Mouse (Mus musculus) heart, embryonic 15.5 days (tissue): Measurements from ENCODE around the gene Gca. TPM values are rescaled to one million over a fixed set of nuclear protein-coding genes. Genes with fewer than 3 reads are reported as not detected.
"Not testable (repeated sequence)": the region's sequence is repeated elsewhere in the genome, so short reads cannot be mapped to it uniquely, and the experiment has no call there.

Experiments
- ATAC-seq: fragments of 200-750 bp; cut with Nextera tagmentation; replicated peaks from 2 replicates; pipeline ENCODE4 v1.8.0; 2017; ENCODE audit warnings: low read depth, moderate TSS enrichment; ENCODE audit not compliant: insufficient number of reproducible peaks, insufficient read depth, low FRiP score
- H3K27ac ChIP-seq: fragments of 300-500 bp; sonication (generic); 2 replicates; pipeline ENCODE4 v1.5.1; 2015; ENCODE audit warnings: mild to moderate bottlenecking, inconsistent platforms
- H3K27me3 ChIP-seq: fragments of 300-500 bp; sonication (generic); 2 replicates; pipeline ENCODE4 v1.6.1; 2015; ENCODE audit warnings: inconsistent platforms
- H3K36me3 ChIP-seq: fragments of 300-500 bp; sonication (generic); 2 replicates; pipeline ENCODE4 v1.6.1; 2015; ENCODE audit warnings: mild to moderate bottlenecking, inconsistent platforms
- H3K4me1 ChIP-seq: fragments of 300-500 bp; sonication (generic); replicated peaks from 2 replicates; pipeline ENCODE4 v1.6.1; 2015; ENCODE audit warnings: inconsistent platforms
- H3K4me2 ChIP-seq: fragments of 300-500 bp; sonication (generic); 2 replicates; pipeline ENCODE4 v1.6.1; 2015; ENCODE audit warnings: inconsistent platforms, mild to moderate bottlenecking, moderate library complexity
- H3K4me3 ChIP-seq: fragments of 300-500 bp; sonication (generic); 2 replicates; pipeline ENCODE4 v1.5.1; 2015; ENCODE audit warnings: mild to moderate bottlenecking, inconsistent platforms
- H3K9ac ChIP-seq: fragments of 300-500 bp; sonication (generic); 2 replicates; pipeline ENCODE4 v1.6.1; 2015; ENCODE audit warnings: mild to moderate bottlenecking, inconsistent platforms
- H3K9me3 ChIP-seq: fragments of 300-500 bp; sonication (generic); replicated peaks from 2 replicates; pipeline ENCODE4 v1.6.1; 2016; ENCODE audit warnings: inconsistent platforms
- WGBS: fragments of 180-500 bp; shearing (Covaris S2); methylation state at CpG from one replicate; pipeline ENCODE4 v1.1.7; 2015; ENCODE audit warnings: mixed read lengths; 5-methylcytosine and 5-hydroxymethylcytosine counted together
- polyA plus RNA-seq: library from polyadenylated mRNA; unstranded; fragments of >200 nt; fragmentation: Nextera tagmentation; extraction: Ambion mirVana; gene quantifications from 2 replicates; pipeline ENCODE4 v1.2.1, GENCODE M21; 2015

Gca gene
- polyA plus RNA-seq, 1 experiment from 2014 or later = 16.3 TPM

DNA sequence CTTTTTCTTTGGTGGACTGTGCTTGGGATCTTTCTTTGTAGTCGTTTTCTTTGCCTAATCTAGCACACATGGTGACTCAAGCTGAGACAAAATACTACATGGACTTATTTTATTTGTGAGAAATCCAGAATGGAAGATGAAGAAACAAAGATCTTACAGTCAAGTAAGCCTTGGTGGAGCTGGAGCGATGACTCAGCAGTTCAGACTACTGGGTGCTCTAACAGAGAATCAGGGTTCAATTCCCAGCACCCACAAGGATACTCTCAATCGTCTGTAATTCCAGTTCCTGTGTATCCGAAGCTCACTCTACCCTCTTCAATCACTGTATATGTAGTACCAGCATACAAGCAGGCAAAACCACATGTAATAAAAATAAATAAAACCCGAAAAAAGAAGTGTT, 6.2 kb downstream of the Gca start:
- H3K4me1 ChIP-seq = no peaks in the 10 kb centered on the region
- H3K4me3 ChIP-seq = no peak overlapping the region
- H3K27ac ChIP-seq = no peak overlapping the region
- H3K36me3 ChIP-seq = no peaks in the 10 kb centered on the region
- WGBS = 84% methylated on average over 5 of the region's 5 CpGs
- no peak for ATAC-seq
- H3K9ac ChIP-seq = no peak overlapping the region
- no peaks in the 10 kb centered on the region for H3K27me3 ChIP-seq
- H3K9me3 ChIP-seq = no peaks in the 10 kb centered on the region
- H3K4me2 ChIP-seq = no peak overlapping the region

- Histone ChIP-seq H3K36me3 (no peaks in the 10 kb centered on the region), H3K9ac (no peak overlapping the region), H3K4me3 (no peak overlapping the region), H3K27ac (no peak overlapping the region), H3K4me1 (no peaks in the 10 kb centered on the region), H3K27me3 (no peaks in the 10 kb centered on the region), H3K4me2 (no peak overlapping the region), H3K9me3 (no peaks in the 10 kb centered on the region)
- no peak for ATAC-seq
- WGBS = 71% methylated on average over 4 of the region's 4 CpGs
Measured at GRCm38 (mm10) chr2:62670767-62671166, 6.7 kb downstream of the Gca start.

DNA sequence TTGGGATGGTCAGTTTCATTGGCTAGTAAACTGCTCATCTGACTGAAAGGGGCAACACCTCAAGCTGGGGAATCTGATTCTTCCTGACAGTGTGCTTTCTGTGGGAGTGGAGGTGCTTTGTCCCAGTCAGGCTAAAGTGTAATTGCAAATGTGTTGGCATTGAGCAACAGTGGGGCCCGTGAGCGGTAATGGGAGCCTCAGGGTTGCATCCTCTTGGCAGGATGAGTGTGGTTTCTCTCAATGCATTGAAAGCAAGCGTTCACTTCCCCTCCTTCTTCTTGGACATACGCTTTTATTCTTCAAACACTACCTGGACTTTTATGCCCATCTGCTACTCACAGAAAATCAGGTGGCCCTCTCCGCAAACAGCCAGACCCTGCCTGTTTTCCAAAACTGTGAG, 8.7 kb downstream of the Gca start:
- Histone ChIP-seq H3K27ac (no peak overlapping the region), H3K4me1 (no peaks in the 10 kb centered on the region)
- WGBS = 84% methylated on average over 5 of the region's 5 CpGs

GRCm38 (mm10) chr2:62681667-62682066, 17.6 kb downstream of the Gca start:
- no peaks in the 10 kb centered on the region for H3K27me3 ChIP-seq
- no peak overlapping the region for H3K9ac ChIP-seq
- H3K4me1 ChIP-seq = no peaks in the 10 kb centered on the region
- ATAC-seq = peak; percentile 92
- no peaks in the 10 kb centered on the region for H3K36me3 ChIP-seq
- H3K4me2 ChIP-seq = peak overlapping the region; percentile 55
- peak overlapping the region; percentile 21; the same call in 1 of the 2 replicates for H3K4me3 ChIP-seq
- WGBS = 58% methylated on average over 8 of the region's 8 CpGs
- H3K9me3 ChIP-seq = no peaks in the 10 kb centered on the region
- peak overlapping the region; percentile 76 for H3K27ac ChIP-seq

More for the DNA sequence above, 8.7 kb downstream of the Gca start:
- Histone ChIP-seq H3K4me3 (no peak overlapping the region), H3K9me3 (no peaks in the 10 kb centered on the region), H3K27me3 (no peaks in the 10 kb centered on the region), H3K4me2 (no peak overlapping the region), H3K36me3 (no peaks in the 10 kb centered on the region), H3K9ac (no peak overlapping the region)
- no peak for ATAC-seq

DNA sequence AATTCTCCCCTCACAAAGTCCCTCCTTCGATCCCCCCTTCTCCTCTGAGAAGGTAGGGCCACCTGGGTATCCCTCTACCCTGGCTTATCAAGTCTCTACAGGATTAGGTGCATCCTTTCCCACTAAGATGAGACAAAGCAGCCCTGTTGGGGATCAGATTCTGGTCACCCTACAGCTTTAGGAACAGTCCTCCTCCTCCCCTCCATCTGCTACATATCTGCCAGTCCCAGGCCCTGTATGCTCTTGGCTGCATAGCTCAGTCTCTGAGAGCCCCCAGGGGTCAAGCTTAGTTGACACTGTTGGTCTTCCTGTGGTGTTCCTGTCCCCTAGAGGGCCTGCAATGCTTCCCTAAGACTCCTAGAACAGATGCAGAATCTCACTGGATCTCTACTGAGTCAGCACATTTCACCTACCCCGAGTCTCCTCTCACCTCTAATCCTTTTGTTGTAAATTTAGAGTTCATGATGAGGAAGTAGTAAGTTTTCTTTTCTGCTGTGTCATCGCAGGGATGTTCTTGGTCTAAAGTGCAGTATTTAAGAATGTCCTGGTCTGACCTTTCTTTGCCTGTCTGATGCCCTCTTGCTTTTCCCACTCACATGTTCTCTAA, 21.0 kb downstream of the Gca start:
- Histone ChIP-seq H3K9ac (no peak overlapping the region), H3K36me3 (no peaks in the 10 kb centered on the region), H3K4me3 (no peak overlapping the region), H3K27ac (no peak overlapping the region), H3K4me2 (no peak overlapping the region), H3K4me1 (no peaks in the 10 kb centered on the region), H3K27me3 (no peaks in the 10 kb centered on the region), H3K9me3 (no peaks in the 10 kb centered on the region)
- ATAC-seq = no peak; the same call in 1 of the 2 replicates
- WGBS = 51% methylated on average over 3 of the region's 3 CpGs

GRCm38 (mm10) chr2:62685934-62686333, 21.8 kb downstream of the Gca start:
- H3K9me3 ChIP-seq = no peaks in the 10 kb centered on the region
- H3K27me3 ChIP-seq = no peaks in the 10 kb centered on the region
- H3K36me3 ChIP-seq = no peaks in the 10 kb centered on the region
- no peaks in the 10 kb centered on the region for H3K4me1 ChIP-seq
- 85% methylated on average over 6 of the region's 6 CpGs for WGBS
- H3K27ac ChIP-seq = no peak overlapping the region
- no peak overlapping the region for H3K4me3 ChIP-seq
- ATAC-seq = no peak
- H3K9ac ChIP-seq = no peak overlapping the region
- H3K4me2 ChIP-seq = no peak overlapping the region

DNA sequence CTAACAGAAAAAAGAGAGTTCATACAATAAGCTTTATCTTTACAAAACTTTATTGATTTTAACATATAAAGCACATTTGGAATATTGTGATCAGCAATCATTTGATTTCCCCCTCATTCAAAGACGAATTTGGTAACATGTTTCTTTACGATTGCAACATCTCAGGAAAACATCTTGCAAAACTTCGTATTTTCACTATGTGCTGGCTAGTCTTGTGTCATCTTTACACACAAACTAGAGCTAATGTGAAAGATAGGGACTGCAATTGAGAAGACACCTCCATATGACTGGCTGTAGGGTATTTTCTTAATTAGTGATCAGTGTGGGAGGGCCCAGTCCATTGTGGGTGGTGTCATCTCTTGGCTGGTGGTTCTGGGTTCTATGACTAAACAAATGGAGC, 42.2 kb downstream of the Gca start:
- WGBS = 89% methylated on average over 3 of the region's 3 CpGs

DNA sequence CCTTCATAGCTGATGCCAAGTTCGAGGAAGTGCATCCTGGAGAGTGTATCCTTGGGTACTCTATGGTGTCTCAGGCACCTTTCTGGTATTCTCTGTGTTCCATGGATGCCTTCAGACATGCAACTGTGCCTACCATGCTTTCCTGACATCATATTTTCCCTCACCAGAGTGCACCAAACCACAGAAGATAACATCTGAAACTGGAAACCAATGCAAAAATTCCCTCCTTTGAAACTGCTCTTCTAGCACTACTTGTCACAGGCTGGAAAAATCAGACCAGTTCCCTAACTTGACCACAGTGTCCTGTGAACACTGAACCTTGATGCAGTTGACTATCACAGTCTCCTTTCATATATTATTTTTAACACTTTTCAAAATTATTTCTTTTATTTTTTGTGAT, 45.5 kb downstream of the Gca start:
- no peak overlapping the region for H3K4me3 ChIP-seq
- ATAC-seq = no peak
- H3K36me3 ChIP-seq = no peaks in the 10 kb centered on the region
- no peaks in the 10 kb centered on the region for H3K9me3 ChIP-seq
- WGBS = 74% methylated on average over 1 of the region's 1 CpGs
- no peak overlapping the region for H3K9ac ChIP-seq
- H3K27me3 ChIP-seq = no peaks in the 10 kb centered on the region
- no peak overlapping the region for H3K4me2 ChIP-seq
- no peaks in the 10 kb centered on the region for H3K4me1 ChIP-seq
- no peak overlapping the region for H3K27ac ChIP-seq

More for the DNA sequence above, 42.2 kb downstream of the Gca start:
- H3K27ac ChIP-seq = no peak overlapping the region
- H3K4me3 ChIP-seq = no peak overlapping the region
- H3K27me3 ChIP-seq = no peaks in the 10 kb centered on the region
- no peak for ATAC-seq
- no peak overlapping the region for H3K9ac ChIP-seq
- H3K4me2 ChIP-seq = no peak overlapping the region
- H3K4me1 ChIP-seq = no peaks in the 10 kb centered on the region
- H3K36me3 ChIP-seq = no peaks in the 10 kb centered on the region
- no peaks in the 10 kb centered on the region for H3K9me3 ChIP-seq

- H3K4me3 ChIP-seq, H3K36me3 ChIP-seq, H3K4me2 ChIP-seq, H3K27ac ChIP-seq, ATAC-seq, H3K9ac ChIP-seq, H3K4me1 ChIP-seq, H3K27me3 ChIP-seq, H3K9me3 ChIP-seq: not testable (repeated sequence)
- 92% methylated on average over 4 of the region's 4 CpGs for WGBS
Measured at GRCm38 (mm10) chr2:62714362-62714761, 50.3 kb downstream of the Gca start.

- Histone ChIP-seq H3K4me3 (no peak overlapping the region), H3K36me3 (no peaks in the 10 kb centered on the region), H3K27ac (no peak overlapping the region), H3K4me1 (no peaks in the 10 kb centered on the region), H3K27me3 (no peaks in the 10 kb centered on the region), H3K4me2 (no peak overlapping the region), H3K9ac (no peak overlapping the region), H3K9me3 (no peaks in the 10 kb centered on the region)
- ATAC-seq = no peak
- 84% methylated on average over 4 of the region's 4 CpGs for WGBS
Measured at GRCm38 (mm10) chr2:62715260-62715659, 51.2 kb downstream of the Gca start.

DNA sequence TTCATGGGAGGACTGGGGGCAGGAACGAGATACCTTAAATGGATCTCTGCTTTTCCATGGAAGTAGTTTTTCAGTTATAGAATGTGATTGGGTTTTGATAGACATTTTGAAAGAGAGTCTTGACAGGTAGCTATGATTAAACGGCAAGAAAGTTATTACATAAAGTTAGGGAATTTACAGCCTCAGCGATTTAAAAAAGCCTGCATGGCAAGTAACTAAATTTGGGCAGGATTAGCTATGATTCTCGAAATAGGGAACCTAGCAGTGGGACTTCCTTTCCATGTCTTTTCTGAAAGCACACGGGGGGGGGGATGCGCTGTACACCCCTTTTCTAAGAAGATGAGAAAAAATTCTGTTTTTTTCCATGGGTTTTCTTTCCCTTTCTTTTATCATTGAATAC, 53.2 kb downstream of the Gca start:
- no peaks in the 10 kb centered on the region; the same call in 1 of the 2 replicates for H3K4me1 ChIP-seq
- H3K36me3 ChIP-seq = no peaks in the 10 kb centered on the region
- H3K9me3 ChIP-seq = no peaks in the 10 kb centered on the region
- H3K4me3 ChIP-seq = no peak overlapping the region
- no peak overlapping the region for H3K9ac ChIP-seq
- no peaks in the 10 kb centered on the region for H3K27me3 ChIP-seq
- ATAC-seq = no peak
- H3K4me2 ChIP-seq = no peak overlapping the region
- no peak overlapping the region for H3K27ac ChIP-seq
- WGBS = 75% methylated on average over 6 of the region's 6 CpGs

- no peaks in the 10 kb centered on the region; the same call in 1 of the 2 replicates for H3K4me1 ChIP-seq
- ATAC-seq = no peak
- no peak overlapping the region for H3K27ac ChIP-seq
- WGBS = 11% methylated on average over 1 of the region's 1 CpGs
- no peak overlapping the region for H3K9ac ChIP-seq
- no peaks in the 10 kb centered on the region for H3K36me3 ChIP-seq
- no peak overlapping the region for H3K4me2 ChIP-seq
- no peaks in the 10 kb centered on the region for H3K9me3 ChIP-seq
- no peak overlapping the region for H3K4me3 ChIP-seq
- no peaks in the 10 kb centered on the region for H3K27me3 ChIP-seq
Measured at GRCm38 (mm10) chr2:62718411-62718810, 54.3 kb downstream of the Gca start.
